Mouse (Mus musculus) ovary, postnatal 14 days (tissue): ENCODE measurements around the gene Adam12.
A peak's percentile ranks its signal among the peaks of the same experiment; 100 is the strongest.

ENCODE experiments used
- DNase-seq: peaks from one replicate; pipeline ENCODE4 v3.0.0; 2022; ENCODE audit warnings: low spot score

Adam12 gene

DNA sequence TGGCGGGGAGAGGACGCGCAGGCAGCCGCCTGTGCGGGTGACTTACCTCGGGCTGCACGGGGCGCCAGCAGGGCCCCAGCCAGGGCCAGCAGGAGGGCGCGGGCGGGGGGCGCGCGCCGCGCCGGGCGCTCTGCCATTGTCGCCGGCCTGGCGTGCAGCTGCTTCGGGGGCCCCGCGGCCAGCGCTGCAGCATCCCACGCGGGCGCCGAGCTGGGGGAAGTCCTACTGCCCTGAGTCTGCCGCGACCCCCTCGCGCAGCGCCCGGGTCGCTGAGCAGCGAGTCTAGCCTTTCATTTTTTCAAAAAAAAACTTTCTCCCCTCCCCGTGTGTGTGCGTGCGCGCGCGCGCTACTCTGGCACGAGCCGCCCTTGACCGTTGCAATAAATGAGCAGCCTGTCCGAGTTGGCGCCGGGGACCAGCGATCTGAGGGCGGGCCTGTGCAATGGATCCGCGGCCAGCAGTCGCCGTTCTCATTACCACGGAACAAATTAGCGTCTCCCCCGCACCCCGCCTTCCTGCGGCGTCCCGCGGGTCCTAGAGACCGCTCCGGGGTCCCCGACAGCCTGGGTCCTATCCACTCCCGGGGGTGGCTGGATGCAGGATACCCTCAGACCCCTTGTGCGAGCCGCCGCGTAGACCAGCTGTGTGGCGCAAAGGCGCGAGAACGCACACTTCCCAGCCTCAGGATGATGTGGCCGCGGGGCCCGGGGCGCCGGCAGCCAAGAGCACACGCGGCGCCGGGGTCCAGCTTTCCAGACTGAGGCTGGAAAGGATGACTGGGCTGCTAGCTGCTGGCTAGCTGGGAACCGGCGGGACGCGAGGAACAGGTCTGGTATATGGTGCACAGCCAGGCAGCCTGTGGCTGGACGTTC, 7.0 kb downstream of the Adam12 start:
- DNase-seq: peak; percentile 60

DNA sequence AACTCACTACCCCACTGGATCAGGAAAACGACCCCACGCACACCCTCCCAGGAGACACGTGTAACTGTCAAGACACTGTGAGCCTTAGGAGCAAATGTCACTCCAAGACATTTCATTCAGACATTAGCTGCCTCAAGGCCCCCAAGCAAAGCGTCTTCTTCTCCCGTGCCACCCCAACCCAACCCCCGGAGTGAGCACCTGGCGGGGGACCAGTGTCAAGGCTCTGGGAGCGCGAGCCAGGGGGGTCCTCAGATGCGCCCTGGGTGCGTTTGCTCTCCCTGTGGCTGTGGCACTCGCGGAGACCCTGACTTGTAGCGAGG, 7.6 kb downstream of the Adam12 start:
- DNase-seq: no peak

DNA sequence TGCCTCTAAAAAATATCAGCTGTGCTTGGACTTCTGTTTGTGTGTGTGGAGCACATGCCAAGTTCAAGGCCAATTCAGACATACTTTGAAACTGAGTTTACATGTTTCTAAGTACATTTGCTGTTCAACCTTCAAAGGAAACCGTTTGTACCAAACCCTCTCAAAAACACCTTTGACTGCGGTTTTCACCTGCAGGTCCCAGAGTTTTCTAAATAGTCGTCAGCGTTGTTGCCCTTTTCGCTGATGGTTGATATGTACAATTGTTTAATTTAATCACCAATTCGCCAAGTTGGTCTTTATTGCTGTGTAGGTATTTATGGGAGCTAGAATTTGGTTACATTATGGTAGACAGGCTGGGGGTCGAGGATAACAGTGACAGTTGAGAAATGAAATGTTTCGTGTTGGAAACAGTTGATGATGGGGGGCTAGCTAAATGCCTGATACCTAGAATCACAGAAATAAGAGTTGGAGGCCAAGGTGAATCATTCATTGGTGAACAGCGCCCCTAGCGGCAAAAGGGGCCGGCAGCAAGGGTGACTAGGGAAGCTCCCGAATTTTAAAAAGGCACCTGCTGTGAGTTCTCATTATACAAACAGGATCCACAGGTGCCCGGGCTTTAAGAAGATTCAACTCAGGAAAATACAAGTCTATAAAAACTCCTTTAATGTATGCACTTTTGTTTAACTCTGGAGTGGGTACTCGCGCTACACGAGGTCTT, 8.3 kb downstream of the Adam12 start:
- DNase-seq: peak; percentile 81

DNA sequence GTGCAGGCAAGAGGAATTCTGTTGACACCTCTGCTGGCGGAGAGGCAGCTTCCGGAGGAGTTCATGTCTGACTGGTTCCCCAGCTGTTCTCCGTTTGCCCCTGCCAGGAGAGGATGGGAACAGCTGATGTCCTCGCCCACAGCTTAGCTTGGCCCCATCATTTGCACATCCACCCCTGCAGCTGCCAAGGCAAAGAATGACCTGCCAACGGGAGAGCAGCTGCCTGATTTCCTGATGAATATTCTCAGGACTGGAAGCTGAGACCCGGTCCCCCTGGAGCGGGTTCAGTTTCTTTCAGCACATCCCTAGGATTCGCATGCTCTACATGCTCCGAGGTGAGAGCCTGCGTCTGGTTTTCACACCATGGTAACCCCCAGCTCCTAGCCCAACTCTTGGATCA, 24.0 kb downstream of the Adam12 start:
- no peak for DNase-seq

DNA sequence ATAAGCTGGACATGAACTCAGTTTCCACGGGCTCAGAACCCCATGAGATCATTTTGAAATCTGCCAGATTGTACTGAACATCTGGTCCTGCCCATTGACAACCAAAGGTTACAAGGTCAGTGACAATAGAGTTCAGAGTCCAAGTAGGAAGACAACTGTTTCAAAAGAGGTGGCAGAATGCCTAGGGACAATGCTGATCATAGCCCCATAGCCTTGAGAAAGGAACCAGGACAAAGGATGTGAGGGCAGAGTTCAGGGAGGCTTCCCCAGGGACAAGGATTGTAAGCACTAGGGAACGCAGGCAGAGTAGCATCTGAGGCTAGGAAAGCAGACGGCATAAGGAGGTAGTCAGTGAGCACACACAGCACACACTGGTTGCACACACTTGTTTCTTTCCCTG, 38.9 kb downstream of the Adam12 start:
- DNase-seq: no peak

DNA sequence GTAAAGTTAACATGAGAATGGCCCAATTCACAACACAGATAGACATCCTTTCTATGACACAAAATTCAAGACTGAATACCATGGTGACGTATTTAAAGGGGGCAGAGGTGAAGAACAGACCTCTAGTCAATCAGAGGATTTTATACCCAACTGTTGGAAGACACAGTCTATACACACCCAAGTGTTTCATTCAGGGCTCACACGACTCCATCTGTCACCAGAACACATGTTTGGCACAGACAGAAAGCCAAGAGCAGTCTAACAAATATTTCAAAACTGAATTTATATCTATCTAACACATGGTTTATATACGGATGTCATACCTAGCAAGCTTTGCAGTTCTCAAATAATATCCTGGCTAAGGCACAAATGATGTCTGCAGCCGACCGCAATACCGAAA, 41.8 kb downstream of the Adam12 start:
- no peak for DNase-seq

DNA sequence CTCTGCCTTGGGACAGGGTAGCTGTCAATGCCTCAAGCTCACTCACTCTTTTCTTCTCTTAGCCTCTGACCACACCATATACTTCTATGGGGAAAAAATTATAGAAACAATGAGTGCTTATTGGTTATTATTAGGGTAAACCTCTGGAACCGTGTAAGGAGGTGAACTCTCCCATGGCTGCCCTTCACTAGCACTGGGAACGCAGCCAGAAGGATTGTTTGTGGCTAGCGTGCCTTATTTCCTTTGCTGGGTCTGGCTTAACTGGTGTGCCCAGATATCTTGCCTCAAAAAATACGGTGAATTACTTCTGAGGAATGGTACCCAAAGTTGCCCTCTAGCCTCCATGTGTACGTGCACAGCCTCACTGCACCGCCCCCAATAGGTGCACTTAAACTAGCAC, 43.4 kb downstream of the Adam12 start:
- no peak for DNase-seq

DNA sequence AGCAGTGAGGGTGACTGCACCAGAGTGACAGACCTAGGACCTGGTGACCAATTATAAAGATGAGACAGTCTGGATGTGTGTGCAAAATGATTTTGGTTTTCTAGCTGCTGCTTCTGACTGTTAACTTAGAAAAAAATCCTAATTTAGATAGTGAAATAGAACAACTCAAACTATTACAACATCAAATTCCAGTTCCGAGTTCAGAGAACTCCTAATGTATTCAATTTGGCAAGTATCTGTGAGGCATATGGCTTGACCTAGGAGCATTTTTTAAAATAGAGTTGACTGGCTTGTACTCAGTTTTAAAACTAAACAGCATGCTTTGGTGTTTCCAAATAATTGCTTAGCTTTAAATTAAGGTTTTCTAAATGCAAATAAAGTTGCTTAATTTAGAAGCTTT, 44.0 kb downstream of the Adam12 start:
- DNase-seq: no peak

DNA sequence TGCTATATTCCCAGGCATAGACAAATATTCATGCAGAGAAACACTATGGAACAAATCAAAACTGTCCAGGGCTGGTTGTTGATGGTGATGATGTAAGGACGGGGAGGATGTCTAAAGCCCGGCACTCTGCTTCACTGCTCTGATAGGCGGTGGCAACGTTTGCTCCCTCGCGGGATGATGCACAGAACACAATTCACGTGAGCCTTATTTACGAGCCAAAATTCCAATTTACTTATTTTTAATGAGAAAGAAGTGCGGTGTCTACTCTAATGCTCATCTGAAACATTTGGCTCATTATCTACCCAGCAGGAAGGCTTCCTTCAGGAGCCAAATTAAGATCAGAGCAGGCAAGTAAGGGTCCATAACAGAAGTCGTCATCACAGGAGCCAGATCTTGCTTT, 45.4 kb downstream of the Adam12 start:
- DNase-seq: no peak

DNA sequence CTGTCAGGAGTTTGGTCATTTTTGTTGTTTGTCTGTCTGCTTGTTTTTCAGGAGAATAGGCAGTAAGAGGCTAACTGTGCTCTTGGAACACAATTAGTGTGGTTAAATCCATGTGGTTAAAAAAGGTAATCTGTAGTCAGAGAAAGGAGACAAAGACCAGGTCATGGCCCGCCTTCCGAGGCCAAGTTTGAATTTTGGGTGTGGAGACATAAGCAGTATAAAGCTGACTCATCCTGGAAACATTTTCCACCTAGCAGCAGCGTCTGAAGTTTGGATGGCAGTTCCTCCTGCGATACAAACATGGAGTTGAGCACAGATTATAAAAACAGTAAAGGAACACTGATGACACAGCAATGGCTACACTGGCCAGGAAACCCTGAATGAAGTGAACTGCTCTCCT, 46.2 kb downstream of the Adam12 start:
- DNase-seq: no peak

DNA sequence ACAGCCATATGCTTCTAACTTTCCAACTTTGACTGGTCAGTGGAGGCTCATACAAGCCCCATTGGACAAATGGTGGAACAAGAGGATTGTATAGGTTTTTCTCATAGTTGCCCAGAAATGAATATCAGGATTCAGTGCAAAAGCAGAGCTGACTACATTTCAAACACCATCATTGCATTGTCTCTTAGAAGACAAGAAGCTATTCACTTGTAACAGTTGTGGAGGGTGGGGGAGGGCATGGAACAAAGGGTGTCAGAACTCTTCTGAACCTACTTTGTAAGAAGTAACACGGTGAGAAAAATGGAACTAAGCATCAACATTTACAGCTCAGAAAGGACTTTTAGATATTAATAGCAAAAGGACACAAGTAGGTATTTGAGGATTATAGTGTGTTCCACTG, 50.2 kb downstream of the Adam12 start:
- no peak for DNase-seq

DNA sequence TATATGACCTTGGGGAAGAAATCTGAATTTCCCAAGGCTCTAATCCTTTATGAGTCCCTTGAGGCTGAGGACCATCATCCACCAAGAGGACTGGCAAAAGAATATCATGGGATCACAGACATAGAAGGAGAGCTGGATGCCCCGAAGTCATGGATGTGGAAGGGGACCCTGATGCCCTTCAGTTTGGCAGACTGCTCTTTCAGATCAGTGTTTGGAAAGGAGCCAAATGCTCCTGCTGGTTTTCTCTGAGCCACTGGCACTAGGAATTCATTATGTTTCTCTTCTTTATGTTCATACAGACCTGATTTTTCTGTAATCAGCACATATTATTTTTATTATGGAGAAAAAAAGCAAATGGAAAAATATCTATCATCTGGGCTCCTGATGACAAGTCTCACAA, 50.9 kb downstream of the Adam12 start:
- DNase-seq: no peak

DNA sequence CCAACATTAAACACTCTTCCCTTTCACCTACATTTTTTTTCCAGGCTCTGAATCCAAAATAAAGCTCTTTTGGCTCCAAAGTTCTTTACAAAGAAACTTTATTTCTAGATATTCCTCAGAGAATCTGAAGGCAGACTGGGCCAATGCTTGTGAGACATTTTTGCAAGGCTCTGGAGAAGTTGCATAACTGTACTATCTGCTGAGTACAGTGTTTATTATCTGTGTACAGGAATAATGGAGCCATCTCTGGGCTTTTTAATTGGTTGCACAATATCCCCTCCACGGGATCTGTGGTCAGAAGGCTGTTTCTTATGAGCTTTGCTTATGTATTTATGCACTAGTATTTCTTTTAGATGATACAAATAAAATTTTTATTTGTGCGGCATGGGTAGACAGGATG, 54.9 kb downstream of the Adam12 start:
- DNase-seq: no peak

DNA sequence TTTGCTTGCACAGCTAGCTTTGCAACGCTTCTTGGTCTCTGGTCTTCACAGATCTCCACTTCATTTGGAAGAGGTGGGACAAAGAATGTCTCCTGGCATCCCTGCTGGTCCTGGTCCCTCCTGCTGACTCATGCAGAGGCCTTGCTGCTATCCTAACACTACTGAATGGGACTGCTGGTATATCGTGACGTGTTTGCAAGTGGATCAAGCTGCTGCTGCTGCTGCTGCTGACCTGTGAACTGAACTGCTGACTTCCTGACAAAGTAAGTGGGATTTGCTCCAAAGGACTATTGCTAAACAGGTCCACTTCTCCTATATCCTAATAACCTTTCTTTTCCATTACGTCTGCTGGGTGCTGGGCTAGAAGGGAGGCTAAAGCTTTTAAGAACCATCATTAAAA, 56.7 kb downstream of the Adam12 start:
- DNase-seq: no peak

DNA sequence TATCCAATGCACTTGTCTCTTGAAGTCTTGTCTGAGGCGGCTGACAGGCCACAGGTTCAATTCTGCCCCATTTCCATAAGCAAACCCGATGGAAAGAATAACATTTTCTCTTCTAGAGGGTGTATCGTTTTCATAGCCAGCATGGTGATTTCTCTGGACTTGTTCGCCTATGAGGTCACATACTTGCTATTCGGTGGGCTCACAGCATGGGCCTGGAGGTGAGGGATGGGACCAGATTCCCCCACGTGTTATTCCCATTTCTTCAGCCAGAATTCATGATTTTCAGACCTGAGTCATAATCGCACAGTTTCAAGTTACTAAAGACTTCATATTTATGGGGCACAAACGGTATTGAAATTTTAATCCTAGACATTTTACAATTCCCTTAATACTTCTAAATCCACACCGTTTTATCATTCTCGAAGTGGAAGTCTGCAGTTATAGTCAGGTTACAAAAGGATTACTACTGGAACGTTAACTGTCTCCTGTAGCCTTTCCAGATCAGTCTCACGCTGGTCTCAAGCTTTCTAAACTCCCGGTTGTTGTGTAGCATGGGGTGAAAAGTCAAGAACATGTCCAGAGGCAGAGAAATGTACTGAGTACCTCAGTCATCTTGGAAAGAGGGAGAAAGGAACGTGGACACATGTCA, 58.4 kb downstream of the Adam12 start:
- no peak for DNase-seq

DNA sequence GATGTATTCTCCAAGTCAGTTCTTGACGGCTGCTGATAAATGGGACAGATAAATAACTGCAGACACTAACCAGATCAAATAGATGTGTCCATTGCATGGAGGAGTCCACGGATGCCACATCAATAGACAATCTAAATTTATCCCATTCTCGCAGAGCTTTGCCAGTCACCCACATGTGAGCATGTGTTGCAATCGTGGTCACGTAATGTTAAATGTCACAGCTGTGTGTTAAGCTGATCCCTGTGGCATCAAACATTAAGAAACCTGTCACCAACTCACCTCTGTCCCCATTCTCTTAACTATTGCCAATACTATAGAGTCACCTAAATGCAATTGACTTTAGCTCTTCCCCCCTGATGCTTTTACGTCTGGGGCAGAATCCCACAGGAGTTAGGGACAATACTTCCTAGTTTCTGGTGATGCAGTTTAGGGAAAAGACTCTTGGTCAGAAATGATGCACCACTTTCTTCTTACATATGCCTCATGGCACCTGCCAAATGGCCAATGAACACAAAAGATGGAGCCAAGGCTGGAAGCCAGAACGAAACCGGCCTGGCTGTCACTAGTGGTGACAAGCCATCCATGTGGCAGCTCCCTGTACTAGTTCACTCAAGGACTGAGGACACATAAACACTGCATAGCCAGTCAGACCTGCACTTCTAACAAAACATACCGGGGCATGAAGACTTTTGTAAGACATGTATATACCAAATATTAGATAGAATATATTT, 61.6 kb downstream of the Adam12 start:
- DNase-seq: no peak

DNA sequence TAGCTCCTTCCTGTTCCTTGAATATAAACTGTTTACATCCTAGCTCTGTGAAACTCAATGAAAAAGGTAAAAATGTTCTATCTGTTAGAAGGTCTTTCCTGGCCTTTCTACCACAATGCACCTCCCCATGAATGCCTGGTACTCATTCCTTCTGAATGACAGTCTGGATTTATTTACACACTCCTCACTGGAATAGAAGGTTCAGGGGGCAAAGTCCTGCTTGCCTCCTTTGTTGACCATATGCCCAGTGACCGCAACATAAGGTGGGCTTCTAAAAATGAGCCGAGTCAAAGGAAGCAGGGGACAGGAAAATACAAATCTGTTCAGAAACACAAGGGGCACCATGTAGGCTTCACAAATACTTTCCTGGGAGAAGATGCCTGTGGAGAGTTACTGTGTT, 62.2 kb downstream of the Adam12 start:
- DNase-seq: no peak

DNA sequence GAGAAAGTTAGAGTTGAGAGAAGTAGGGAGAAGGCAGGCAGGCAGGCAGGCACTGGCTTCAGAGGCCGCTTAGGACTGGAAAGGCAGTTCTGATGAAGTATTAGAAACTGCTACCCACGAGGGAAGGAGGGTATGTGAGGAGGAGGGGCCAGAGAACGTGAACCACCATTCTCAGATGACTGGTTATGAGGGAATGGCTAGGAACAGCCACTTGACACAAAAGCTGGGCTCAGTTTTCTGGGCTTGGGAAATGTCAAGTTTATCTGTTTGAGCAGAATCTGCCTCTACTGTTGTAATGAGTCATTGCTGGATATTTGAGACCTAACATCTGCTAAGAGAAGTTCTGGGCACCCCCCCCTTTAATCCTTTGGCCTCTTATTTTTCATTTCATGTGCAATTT, 64.4 kb downstream of the Adam12 start:
- no peak for DNase-seq

DNA sequence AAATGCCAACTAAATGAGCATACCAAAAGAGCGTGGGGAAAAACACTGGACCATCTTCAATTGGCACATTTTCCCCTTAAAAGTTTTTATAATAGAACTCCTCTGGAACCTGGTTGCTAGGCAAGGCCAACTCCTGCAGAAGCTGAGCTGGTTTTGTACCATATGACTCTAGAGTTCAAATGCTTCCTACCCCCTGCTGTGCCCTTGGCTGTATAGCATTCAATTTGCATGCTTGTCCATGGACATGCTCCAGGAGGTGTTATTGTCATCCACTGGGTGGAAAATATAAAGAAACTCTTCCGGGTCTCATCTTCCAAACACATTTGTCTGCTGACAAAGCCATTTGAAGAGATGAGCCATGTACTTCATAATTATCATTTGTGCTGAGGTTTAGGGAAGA, 68.2 kb downstream of the Adam12 start:
- DNase-seq: no peak

DNA sequence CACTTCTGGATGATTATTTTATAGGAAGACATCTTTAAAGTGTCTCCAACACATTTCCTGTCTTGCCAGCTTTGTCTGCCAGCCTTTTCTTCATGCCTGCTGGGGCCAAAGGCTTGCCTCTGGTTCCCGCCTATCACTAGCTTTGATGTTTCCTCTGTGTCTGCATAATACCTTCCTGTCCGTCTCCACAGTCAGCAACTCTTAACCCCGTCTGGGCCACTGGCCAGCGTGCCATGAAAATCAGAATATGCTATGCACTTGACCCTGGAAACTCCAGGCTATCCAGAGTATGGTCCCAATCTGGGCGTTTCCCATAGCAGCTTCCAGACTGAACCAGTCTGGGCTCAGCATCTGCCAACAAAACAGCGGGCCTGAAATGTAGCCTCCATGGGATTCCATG, 69.1 kb downstream of the Adam12 start:
- no peak for DNase-seq

DNA sequence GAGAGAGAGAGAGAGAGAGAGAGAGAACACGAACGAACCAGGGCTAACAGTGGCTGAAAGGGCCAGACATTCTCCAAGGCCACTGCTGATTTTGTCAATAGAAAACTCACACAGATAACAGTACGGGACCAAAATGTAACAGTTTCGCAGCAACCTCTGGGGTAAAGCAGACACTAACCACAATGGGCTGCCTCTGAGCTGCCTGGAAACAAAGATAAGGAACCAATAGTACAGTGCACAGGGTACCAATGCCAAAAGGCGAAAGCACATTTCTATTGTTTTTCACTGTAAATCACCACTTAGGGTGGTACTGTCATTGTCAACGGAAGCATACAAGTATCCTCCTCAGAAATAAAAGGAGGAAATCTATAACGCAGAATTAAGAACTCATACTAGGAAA, 72.3 kb downstream of the Adam12 start:
- no peak for DNase-seq

DNA sequence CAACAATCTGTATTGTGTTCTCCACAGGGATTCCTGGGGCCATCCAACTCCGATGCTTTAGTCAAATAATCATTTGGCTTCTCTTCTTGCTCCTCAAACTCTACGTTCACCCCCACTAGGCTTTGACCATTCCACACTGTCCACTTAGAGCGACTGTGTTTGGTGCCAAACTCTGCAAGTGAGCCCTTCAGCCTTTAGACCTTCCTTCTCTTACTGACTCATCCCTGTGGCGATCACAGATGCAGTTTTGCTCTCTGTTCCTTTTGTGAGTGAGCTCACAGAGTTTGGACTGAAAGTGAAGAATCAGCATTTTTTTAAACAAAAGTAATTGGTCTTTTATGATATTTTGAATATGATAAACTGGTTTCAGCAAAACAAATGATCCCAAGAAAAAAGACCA, 80.6 kb downstream of the Adam12 start:
- no peak for DNase-seq

DNA sequence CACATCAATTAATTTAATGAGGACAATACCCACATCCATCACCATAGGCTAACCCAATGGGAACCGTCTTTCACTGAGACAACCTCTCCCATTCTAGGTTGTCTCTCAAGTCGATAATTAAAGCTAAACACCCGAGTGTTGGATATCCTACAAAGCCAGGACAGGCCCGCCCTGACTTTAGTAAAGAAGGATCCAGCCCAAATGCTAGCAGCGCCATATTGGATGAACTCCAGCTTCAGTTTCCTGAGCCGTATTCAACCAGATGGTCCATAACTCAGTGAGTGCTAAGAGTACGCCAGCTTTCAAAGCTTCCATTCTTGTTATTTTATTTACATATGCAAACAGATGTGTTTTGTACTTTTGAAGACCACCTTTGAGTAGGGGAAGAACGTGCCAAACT, 81.6 kb downstream of the Adam12 start:
- no peak for DNase-seq
